Mouse (Mus musculus): Measurements from ENCODE around the gene H2-Ab1.
A peak's percentile ranks its signal among the peaks of the same experiment; 100 is the strongest.
"Not testable (repeated sequence)": the region's sequence is repeated elsewhere in the genome, so short reads cannot be mapped to it uniquely, and the experiment has no call there.

The H2-Ab1 gene

GRCm38 (mm10) chr17:34257594-34258375 lies at the start of gene H2-Ab1:
Gene H2-Ab1, plus strand, starts transcription at chr17:34257689.
- peak; percentile 56 to 80 for DNase-seq (ENCODE audit: low spot score in 2 of 2)

- DNase-seq (ENCODE audit: low spot score in 2 of 2): no peak
Measured at GRCm38 (mm10) chr17:34207866-34208265, 49.6 kb upstream of the H2-Ab1 start.

DNA sequence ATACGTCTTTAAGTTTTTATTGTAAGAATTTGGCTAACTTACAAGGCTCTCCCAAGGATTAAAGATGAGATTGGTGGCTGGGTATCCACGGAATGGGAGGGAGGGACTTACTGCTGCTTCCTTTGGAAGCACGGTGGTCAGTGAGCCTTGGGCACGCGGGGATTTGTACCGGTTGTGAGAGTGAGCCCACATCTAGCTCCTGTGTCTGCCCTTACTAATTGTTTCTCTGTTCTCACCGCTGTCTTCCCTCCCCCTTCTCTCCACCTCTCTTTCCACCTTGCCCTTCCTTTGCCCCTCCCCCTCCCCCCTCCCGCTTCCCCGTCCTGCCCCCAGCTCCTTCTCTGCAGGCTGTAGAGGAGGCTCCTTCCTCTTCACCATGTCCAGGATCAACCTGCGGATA lies 49.1 kb upstream of the H2-Ab1 start:
- DNase-seq (ENCODE audit: low spot score in 2 of 2): no peak

GRCm38 (mm10) chr17:34209680-34210079 lies 47.8 kb upstream of the H2-Ab1 start:
- DNase-seq (ENCODE audit: low spot score in 2 of 2): no peak

- no peak for DNase-seq (ENCODE audit: low spot score in 2 of 2)
Measured at GRCm38 (mm10) chr17:34210599-34210998, 46.9 kb upstream of the H2-Ab1 start.

DNA sequence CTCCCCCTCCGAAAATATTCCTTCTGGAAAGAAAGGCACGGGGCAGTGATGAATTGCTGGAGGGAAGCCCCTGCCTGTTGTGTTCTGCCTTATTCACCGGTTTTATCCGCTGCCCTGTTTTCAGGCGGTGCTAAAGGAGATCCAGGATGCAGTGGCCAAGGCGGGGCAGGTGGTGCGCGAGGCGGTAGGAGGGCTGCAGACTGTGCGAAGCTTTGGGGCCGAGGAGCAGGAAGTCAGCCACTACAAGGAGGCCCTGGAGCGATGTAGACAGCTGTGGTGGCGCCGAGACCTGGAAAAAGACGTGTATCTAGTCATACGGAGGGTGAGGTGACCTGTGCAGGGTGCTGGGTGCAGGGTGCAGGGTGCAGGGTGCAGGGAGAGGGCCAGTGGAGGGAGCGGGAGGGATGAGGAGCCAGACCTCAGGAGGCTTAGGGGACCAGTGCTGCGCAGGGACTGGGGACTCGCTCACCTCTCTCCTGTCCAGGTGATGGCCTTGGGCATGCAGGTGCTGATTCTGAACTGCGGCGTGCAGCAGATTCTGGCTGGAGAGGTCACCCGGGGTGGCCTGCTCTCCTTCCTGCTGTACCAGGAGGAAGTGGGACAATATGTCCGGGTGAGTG lies 45.6 kb upstream of the H2-Ab1 start:
- no peak for DNase-seq (ENCODE audit: low spot score in 2 of 2)

- DNase-seq (ENCODE audit: low spot score in 2 of 2): no peak
Measured at GRCm38 (mm10) chr17:34213936-34214335, 43.6 kb upstream of the H2-Ab1 start.

DNA sequence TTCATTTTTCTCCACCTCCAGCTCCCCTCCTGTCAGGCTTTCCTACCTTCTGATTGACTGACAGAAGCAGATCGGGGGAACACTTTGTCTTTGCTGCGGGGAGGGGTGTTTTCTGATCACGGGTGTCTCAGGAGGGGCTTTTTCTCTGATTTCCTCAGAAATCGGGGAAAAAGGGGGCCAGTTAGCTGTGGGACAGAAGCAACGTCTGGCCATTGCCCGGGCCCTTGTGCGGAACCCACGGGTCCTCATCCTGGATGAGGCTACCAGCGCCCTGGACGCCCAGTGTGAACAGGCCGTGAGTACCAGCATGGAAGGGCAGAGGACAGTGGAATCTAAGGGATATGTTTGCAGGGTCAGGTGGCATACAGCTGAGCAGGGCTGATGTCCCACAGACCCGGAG lies 42.3 kb upstream of the H2-Ab1 start:
- no peak for DNase-seq (ENCODE audit: low spot score in 2 of 2)

DNA sequence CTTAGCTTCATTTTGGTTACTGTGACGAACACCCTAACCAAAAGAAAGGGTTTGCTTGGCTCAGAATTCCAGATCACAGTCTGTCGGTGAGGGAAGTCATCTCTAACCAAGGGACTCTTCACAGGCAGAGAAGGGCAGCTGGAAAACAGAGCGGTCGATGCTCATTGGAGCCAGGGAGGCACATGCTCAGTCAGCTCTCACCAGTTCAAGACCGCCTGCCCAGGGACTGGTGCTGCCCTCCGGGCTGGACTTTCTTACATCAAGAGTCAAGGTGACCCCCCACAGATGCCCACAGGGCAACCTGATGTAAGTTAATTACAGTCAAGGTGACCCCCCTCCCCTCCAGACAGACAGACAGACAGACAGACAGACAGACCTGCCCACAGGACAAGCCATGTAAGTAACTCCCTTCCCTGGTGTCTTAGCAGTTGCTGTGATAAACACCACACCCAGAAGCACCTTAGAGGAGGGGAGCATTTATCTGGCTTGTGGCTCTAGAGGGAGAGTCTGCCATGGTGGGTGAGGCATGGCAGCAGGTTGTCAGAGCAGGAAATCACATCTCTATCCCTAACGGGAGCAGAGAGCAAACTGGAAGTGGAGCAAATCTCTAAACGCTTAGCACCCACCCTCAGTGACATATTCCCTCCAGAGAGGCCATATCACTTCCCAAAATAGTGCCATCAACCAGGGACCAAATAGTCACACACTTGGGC lies 40.1 kb upstream of the H2-Ab1 start:
- DNase-seq (ENCODE audit: low spot score in 2 of 2): no peak

GRCm38 (mm10) chr17:34217986-34218385 lies 39.5 kb upstream of the H2-Ab1 start:
- no peak for DNase-seq (ENCODE audit: low spot score in 2 of 2)

- no peak for DNase-seq (ENCODE audit: low spot score in 2 of 2)
Measured at GRCm38 (mm10) chr17:34218675-34219074, 38.8 kb upstream of the H2-Ab1 start.

- DNase-seq (ENCODE audit: low spot score in 2 of 2): not testable (repeated sequence)
Measured at GRCm38 (mm10) chr17:34219096-34219495, 38.4 kb upstream of the H2-Ab1 start.

DNA sequence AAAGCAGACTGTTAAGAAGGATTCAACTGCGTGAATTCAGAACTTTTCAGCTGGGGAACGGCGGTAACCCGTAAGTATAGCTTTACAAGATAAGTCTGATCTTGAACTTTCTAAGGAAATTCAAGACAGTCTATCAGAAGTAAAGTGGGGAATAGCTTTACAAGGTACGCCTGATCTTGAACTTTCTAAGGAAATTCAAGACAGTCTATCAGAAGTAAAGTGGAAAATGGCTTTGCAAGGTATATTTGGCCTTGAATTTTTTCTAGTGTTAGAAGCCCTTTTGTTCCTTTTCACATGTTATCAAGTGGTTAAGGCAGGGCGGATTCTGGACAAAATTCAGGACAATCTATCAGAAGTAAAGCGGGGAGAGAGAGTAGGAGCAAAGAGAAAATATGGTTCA lies 37.7 kb upstream of the H2-Ab1 start:
- not testable (repeated sequence) for DNase-seq (ENCODE audit: low spot score in 2 of 2)

- DNase-seq (ENCODE audit: low spot score in 2 of 2): not testable (repeated sequence)
Measured at GRCm38 (mm10) chr17:34220401-34220800, 37.1 kb upstream of the H2-Ab1 start.

DNA sequence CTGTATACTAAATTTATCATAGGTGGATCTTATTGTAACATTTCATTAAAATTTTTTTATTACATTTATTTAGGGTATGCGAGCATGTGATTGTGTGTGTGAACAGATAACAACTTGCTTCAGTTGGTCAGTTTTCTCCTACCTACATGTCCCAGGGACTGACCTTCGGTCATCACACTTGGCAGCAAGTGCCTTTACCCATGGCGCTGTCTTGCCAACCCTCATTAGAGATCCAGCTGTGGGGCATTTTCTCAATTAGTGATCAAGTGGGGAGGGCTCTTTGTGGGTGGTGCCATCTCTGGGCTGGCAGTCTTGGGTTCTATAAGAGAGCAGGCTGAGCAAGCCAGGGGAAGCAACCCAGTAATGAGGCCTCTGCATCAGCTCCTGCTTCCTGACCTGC lies 32.7 kb upstream of the H2-Ab1 start:
- no peak for DNase-seq (ENCODE audit: low spot score in 2 of 2)

- DNase-seq (ENCODE audit: low spot score in 2 of 2): no peak
Measured at GRCm38 (mm10) chr17:34225426-34225825, 32.1 kb upstream of the H2-Ab1 start.

DNA sequence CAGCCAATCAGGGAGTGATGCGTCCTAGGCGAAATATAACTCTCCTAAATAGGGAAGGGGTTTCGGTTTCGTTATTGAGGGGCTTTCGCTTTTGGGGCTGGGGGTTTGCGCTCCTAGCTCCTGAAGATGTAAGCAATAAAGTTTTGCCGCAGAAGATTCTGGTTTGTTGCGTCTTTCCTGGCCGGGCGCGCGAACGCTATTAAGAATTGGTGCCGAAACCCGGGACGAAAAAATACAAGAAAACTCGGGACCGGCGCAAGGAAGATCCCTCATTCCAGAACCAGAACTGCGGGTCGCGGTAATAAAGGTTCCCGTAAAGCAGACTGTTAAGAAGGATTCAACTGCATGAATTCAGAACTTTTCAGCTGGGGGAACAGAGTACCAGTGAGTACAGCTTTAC lies 31.6 kb upstream of the H2-Ab1 start:
- not testable (repeated sequence) for DNase-seq (ENCODE audit: low spot score in 2 of 2)

GRCm38 (mm10) chr17:34230971-34231370 lies 26.5 kb upstream of the H2-Ab1 start:
- not testable (repeated sequence) for DNase-seq (ENCODE audit: low spot score in 2 of 2)

DNA sequence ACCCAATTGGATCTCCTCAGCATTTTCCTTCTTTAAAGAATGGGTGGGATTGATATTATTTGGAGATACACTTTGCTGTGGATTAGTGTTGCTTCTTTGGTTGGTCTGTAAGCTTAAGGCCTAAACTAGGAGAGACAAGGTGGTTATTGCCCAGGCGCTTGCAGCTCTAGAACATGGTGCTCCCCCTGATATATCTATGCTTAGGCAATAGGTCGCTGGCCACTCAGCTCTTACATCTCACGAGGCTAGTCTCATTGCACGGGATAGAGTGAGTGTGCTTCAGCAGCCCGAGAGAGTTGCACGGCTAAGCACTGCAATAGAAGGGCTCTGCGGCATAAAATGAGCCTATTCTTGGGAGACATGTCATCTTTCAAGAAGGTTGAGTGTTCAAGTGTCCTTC lies 25.5 kb upstream of the H2-Ab1 start:
- DNase-seq (ENCODE audit: low spot score in 2 of 2): not testable (repeated sequence)

DNA sequence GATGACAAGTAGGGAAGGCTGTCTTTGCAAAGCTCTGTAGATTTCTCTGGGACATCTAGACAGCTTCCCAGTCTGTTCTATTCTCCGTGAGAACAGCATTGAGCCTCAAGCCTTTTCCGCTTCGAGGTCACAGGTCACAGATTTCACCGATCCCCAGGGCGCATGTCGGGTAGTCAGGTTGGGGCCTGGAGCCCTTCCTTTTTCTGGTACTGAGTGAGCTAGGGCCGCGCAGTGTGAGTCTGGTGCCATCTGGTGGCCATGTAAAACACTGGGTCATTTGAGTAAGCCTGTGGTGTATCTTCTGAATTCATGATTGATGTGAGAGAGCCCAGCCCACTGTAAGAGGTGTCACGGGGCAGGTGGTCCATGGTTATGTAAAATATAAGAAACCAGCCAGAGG lies 22.6 kb upstream of the H2-Ab1 start:
- DNase-seq (ENCODE audit: low spot score in 2 of 2): peak in 1 of 2 experiments; percentile 69

DNA sequence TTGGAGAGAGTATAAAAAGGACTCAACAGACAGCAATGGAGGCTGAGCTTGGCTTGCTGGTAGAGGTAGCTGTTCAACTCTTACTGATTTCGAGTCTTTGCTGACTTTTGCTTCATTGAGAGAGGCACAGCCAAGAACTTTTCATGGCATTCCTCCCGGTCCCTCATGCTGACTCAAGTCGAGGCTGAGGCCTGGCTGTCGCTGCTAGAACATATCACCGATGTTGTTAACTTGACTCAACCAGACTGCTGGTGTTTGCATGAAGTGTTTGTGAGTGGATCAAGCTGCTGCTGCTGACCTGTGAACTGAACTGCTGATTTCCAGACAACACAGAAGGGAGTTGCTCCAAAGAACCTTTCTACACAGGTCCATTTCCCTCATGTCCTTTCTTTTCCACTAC lies 20.8 kb upstream of the H2-Ab1 start:
- no peak for DNase-seq (ENCODE audit: low spot score in 2 of 2)

DNA sequence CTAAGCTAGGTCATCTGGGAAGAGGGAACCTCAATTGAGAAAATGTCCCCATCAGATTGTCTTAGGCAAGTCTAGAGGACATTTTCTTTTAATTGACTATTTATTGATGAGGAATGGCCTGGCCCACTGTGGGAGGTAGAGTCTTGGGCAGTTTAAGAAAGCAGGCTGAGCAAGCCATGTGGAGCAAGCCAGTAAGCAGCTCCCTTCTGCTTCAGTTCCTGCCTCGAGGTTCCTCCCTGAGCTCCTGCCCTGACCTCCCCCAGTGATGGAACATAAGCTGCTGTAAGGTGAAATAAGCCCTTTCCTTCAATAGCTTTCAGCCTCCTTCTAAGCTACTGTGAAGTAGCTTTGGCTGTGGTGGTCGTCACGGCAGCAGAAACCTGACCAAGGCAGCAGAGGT lies 19.7 kb upstream of the H2-Ab1 start:
- no peak for DNase-seq (ENCODE audit: low spot score in 2 of 2)

- no peak for DNase-seq (ENCODE audit: low spot score in 2 of 2)
Measured at GRCm38 (mm10) chr17:34238706-34239105, 18.8 kb upstream of the H2-Ab1 start, which contains the start of gene H2-Ob. Gene H2-Ob, plus strand, starts transcription at chr17:34238903.
